Mouse (Mus musculus) urinary bladder, postnatal 36 days (tissue): ENCODE results near the gene Hjurp.
A peak's percentile ranks its signal among the peaks of the same experiment; 100 is the strongest.

ENCODE experiments used
- DNase-seq, 2 experiments: peaks; one replicate each; pipeline ENCODE4 v3.0.0; 2022; ENCODE audit warnings: low spot score in 2 of 2, mixed read lengths in 1 of 2

Hjurp gene

GRCm38 (mm10) chr1:88279111-88280005 is 1.9 kb upstream of the Hjurp start:
- peak in 1 of 2 experiments; percentile 46 for DNase-seq

GRCm38 (mm10) chr1:88277818-88278511 is 532 bp upstream of the Hjurp start:
- no peak for DNase-seq

GRCm38 (mm10) chr1:88276524-88277097 is 822 bp downstream of the Hjurp start:
- DNase-seq, result no peak

GRCm38 (mm10) chr1:88275698-88276523 is 1.5 kb downstream of the Hjurp start:
- DNase-seq, result no peak

- DNase-seq, result no peak
Measured at GRCm38 (mm10) chr1:88275078-88275680, 2.3 kb downstream of the Hjurp start.

- no peak for DNase-seq
Measured at GRCm38 (mm10) chr1:88274371-88275077, 2.9 kb downstream of the Hjurp start.

GRCm38 (mm10) chr1:88273832-88274231 is 3.6 kb downstream of the Hjurp start:
- no peak for DNase-seq

GRCm38 (mm10) chr1:88273326-88273725 is 4.1 kb downstream of the Hjurp start:
- peak in 1 of 2 experiments; percentile 13 for DNase-seq

- no peak for DNase-seq
Measured at GRCm38 (mm10) chr1:88272851-88273250, 4.6 kb downstream of the Hjurp start.

GRCm38 (mm10) chr1:88269539-88270309 is 7.7 kb downstream of the Hjurp start:
- no peak for DNase-seq

GRCm38 (mm10) chr1:88268070-88268469 is 9.4 kb downstream of the Hjurp start:
- no peak for DNase-seq

- no peak for DNase-seq
Measured at GRCm38 (mm10) chr1:88267489-88267888, 9.9 kb downstream of the Hjurp start.

- no peak for DNase-seq
Measured at GRCm38 (mm10) chr1:88266123-88266522, 11.3 kb downstream of the Hjurp start.

GRCm38 (mm10) chr1:88264869-88265240 is 12.6 kb downstream of the Hjurp start:
- no peak for DNase-seq

- DNase-seq, result no peak
Measured at GRCm38 (mm10) chr1:88264237-88264868, 13.1 kb downstream of the Hjurp start.

GRCm38 (mm10) chr1:88263778-88264177 is 13.7 kb downstream of the Hjurp start:
- DNase-seq, result no peak

- no peak for DNase-seq
Measured at GRCm38 (mm10) chr1:88262961-88263360, 14.5 kb downstream of the Hjurp start.

GRCm38 (mm10) chr1:88262255-88262654 is 15.2 kb downstream of the Hjurp start:
- DNase-seq, result peak; percentile 98 to 99

GRCm38 (mm10) chr1:88261706-88262105 is 15.7 kb downstream of the Hjurp start:
- DNase-seq, result no peak
